Mouse (Mus musculus) small intestine, adult 2 months (tissue): ENCODE measurements around the gene Rpl3l.

Source experiments
- CTCF ChIP-seq: fragments of 200-500 bp; IDR thresholded peaks from 2 replicates; pipeline ENCODE4 v1.5.1; 2012; ENCODE audit warnings: low read depth, mild to moderate bottlenecking, control low read depth, inconsistent platforms, low read length, moderate library complexity, mixed read lengths; ENCODE audit not compliant: insufficient replicate concordance, insufficient read length; ENCODE audit errors: extremely low read depth
- POLR2A ChIP-seq: fragments of 200-500 bp; IDR thresholded peaks from 2 replicates; pipeline ENCODE4 v1.6.1; 2012; ENCODE audit warnings: low read depth, mild to moderate bottlenecking, control low read depth, inconsistent platforms, low read length, moderate library complexity

- peak; percentile 18; the same call in 1 of the 2 replicates for TF ChIP-seq CTCF
- TF ChIP-seq POLR2A, result no peak
These were observed 9.7 kb downstream of the Rpl3l start for GRCm38 (mm10) chr17:24737135-24737810.
